Mouse (Mus musculus): ENCODE measurements around the gene Decr2. TPM values are rescaled to one million over a fixed set of nuclear protein-coding genes. Genes with fewer than 3 reads are reported as not detected.
A peak's percentile ranks its signal among the peaks of the same experiment; 100 is the strongest.
"Not testable (repeated sequence)": the region's sequence is repeated elsewhere in the genome, so short reads cannot be mapped to it uniquely, and the experiment has no call there.

Decr2 gene
- polyA plus RNA-seq, 1 experiment from 2014 or later, result 25.0 TPM

- Histone ChIP-seq H3K4me1 (ENCODE audit: insufficient read depth) (no peaks in the 10 kb centered on the region), H3K9me3 (ENCODE audit: low read depth, low read length) (no peaks in the 10 kb centered on the region), H3K4me2 (no peak overlapping the region), H3K36me3 (ENCODE audit: insufficient read depth) (no peaks in the 10 kb centered on the region), H3K27ac (ENCODE audit: low read depth) (no peak overlapping the region), H3K4me3 (ENCODE audit: low read depth, low read length) (no peak overlapping the region), H3K27me3 (ENCODE audit: insufficient read depth, low read length) (peaks cover 59% of the 10 kb centered on the region), H3K9ac (no peak overlapping the region)
- WGBS, result 75% methylated on average over 17 of the region's 17 CpGs
- TF ChIP-seq CTCF (IDR thresholded peaks at IDR 0.05; ENCODE audit: low read depth), result no peak
- ATAC-seq (ENCODE audit: insufficient read depth) (no peak), DNase-seq (no peak)
Observed at GRCm38 (mm10) chr17:26116503-26117258, 26.5 kb upstream of the Decr2 start.

- no peak for DNase-seq
- Histone ChIP-seq H3K4me2 (no peak overlapping the region), H3K36me3 (ENCODE audit: insufficient read depth) (no peaks in the 10 kb centered on the region), H3K27ac (ENCODE audit: low read depth) (no peak overlapping the region), H3K27me3 (ENCODE audit: insufficient read depth, low read length) (peaks cover 65% of the 10 kb centered on the region), H3K4me1 (ENCODE audit: insufficient read depth) (no peaks in the 10 kb centered on the region), H3K9ac (no peak overlapping the region), H3K9me3 (ENCODE audit: low read depth, low read length) (no peaks in the 10 kb centered on the region), H3K4me3 (ENCODE audit: low read depth, low read length) (no peak overlapping the region)
- no peak for ATAC-seq (ENCODE audit: insufficient read depth)
- TF ChIP-seq CTCF (IDR thresholded peaks at IDR 0.05; ENCODE audit: low read depth), result no peak
- 53% methylated on average over 3 of the region's 3 CpGs for WGBS
Observed at GRCm38 (mm10) chr17:26115956-26116487, 25.9 kb upstream of the Decr2 start.

GRCm38 (mm10) chr17:26115205-26115898 is 25.2 kb upstream of the Decr2 start:
- Histone ChIP-seq H3K27me3 (ENCODE audit: insufficient read depth, low read length) (peaks cover 72% of the 10 kb centered on the region), H3K4me2 (no peak overlapping the region), H3K9me3 (ENCODE audit: low read depth, low read length) (no peaks in the 10 kb centered on the region), H3K9ac (no peak overlapping the region), H3K4me3 (ENCODE audit: low read depth, low read length) (no peak overlapping the region), H3K27ac (ENCODE audit: low read depth) (no peak overlapping the region), H3K4me1 (ENCODE audit: insufficient read depth) (no peaks in the 10 kb centered on the region), H3K36me3 (ENCODE audit: insufficient read depth) (no peaks in the 10 kb centered on the region)
- ATAC-seq (ENCODE audit: insufficient read depth) (no peak), DNase-seq (no peak)
- WGBS, result 82% methylated on average over 7 of the region's 7 CpGs
- TF ChIP-seq CTCF (IDR thresholded peaks at IDR 0.05; ENCODE audit: low read depth), result no peak

DNA sequence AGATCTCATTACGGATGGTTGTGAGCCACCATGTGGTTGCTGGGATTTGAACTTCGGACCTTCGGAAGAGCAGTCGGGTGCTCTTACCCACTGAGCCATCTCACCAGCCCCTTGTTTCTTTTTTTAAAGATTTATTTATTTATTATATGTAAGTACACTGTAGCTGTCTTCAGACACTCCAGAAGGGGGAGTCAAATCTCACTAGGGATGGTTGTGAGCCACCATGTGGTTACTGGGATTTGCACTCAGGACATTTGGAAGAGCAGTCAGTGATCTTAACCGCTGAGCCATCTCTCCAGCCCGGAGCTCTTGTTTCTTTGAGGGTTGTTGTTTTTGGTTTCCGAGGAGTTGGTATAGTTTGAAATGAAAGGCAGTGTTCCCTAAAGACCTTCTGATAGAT is 24.3 kb upstream of the Decr2 start:
- not testable (repeated sequence) for H3K27ac ChIP-seq (ENCODE audit: low read depth); H3K9me3 ChIP-seq (ENCODE audit: low read depth, low read length); H3K9ac ChIP-seq; H3K4me3 ChIP-seq (ENCODE audit: low read depth, low read length); H3K36me3 ChIP-seq (ENCODE audit: insufficient read depth); ATAC-seq (ENCODE audit: insufficient read depth); H3K4me2 ChIP-seq; H3K4me1 ChIP-seq (ENCODE audit: insufficient read depth); DNase-seq
- H3K27me3 ChIP-seq (ENCODE audit: insufficient read depth, low read length), result peaks cover 75% of the 10 kb centered on the region
- WGBS, result 61% methylated on average over 7 of the region's 7 CpGs

- H3K27ac ChIP-seq (ENCODE audit: low read depth), result no peak overlapping the region
- DNase-seq (no peak), ATAC-seq (ENCODE audit: insufficient read depth) (no peak)
Observed at GRCm38 (mm10) chr17:26114061-26114460, 23.9 kb upstream of the Decr2 start.

GRCm38 (mm10) chr17:26113181-26113948 is 23.2 kb upstream of the Decr2 start, which contains the start of gene Tmem8:
Gene Tmem8, plus strand, starts transcription at chr17:26113299.
- Histone ChIP-seq H3K36me3 (ENCODE audit: insufficient read depth) (no peaks in the 10 kb centered on the region), H3K4me3 (ENCODE audit: low read depth, low read length) (peak within 1 kb of the TSS; percentile 63), H3K9me3 (ENCODE audit: low read depth, low read length) (no peaks in the 10 kb centered on the region), H3K9ac (peak within 1 kb of the TSS; percentile 64), H3K27ac (ENCODE audit: low read depth) (no peak within 1 kb of the TSS), H3K4me2 (peak within 1 kb of the TSS; percentile 95), H3K4me1 (ENCODE audit: insufficient read depth) (no peaks in the 10 kb centered on the region), H3K27me3 (ENCODE audit: insufficient read depth, low read length) (peaks cover 70% of the 10 kb centered on the region)
- peak; percentile 45 for TF ChIP-seq CTCF (IDR thresholded peaks at IDR 0.05; ENCODE audit: low read depth)
- WGBS, result under 1% methylated on average over 72 of the region's 75 CpGs
- peak; percentile 69 for ATAC-seq (ENCODE audit: insufficient read depth)
- DNase-seq, result peak; percentile 72

More at GRCm38 (mm10) chr17:26114061-26114460, 23.9 kb upstream of the Decr2 start:
- no peak for TF ChIP-seq CTCF (IDR thresholded peaks at IDR 0.05; ENCODE audit: low read depth)
- H3K9me3 ChIP-seq (ENCODE audit: low read depth, low read length), result no peaks in the 10 kb centered on the region
- WGBS, result 14% methylated on average over 8 of the region's 8 CpGs
- no peaks in the 10 kb centered on the region for H3K36me3 ChIP-seq (ENCODE audit: insufficient read depth)
- peaks cover 71% of the 10 kb centered on the region for H3K27me3 ChIP-seq (ENCODE audit: insufficient read depth, low read length)
- peak overlapping the region; percentile 95 for H3K4me2 ChIP-seq
- H3K4me1 ChIP-seq (ENCODE audit: insufficient read depth), result no peaks in the 10 kb centered on the region
- H3K4me3 ChIP-seq (ENCODE audit: low read depth, low read length), result peak overlapping the region; percentile 63
- H3K9ac ChIP-seq, result no peak overlapping the region

All from lung, embryonic 14.5 days (tissue).